Mouse (Mus musculus): Measurements from ENCODE around the gene 4933425L06Rik.

GRCm38 (mm10) chr13:105047377-105047776, 34.5 kb upstream of the 4933425L06Rik start:
- TF ChIP-seq POLR2A (IDR thresholded peaks at IDR 0.05; ENCODE audit: insufficient read depth, low read depth, low read length) (no peak), CTCF (IDR thresholded peaks at IDR 0.05; ENCODE audit: insufficient read depth, low read depth, low read length) (no peak)
